Mouse (Mus musculus) myocyte (in vitro differentiated cells): Measurements from ENCODE around the gene 2510039O18Rik. TPM values are rescaled to one million over a fixed set of nuclear protein-coding genes. Genes with fewer than 3 reads are reported as not detected.

Source experiments
- H3K27me3 ChIP-seq: one replicate; pipeline ENCODE4 v1.6.1; 2011; ENCODE audit not compliant: control insufficient read depth, insufficient read depth, insufficient read length
- H3K36me3 ChIP-seq: one replicate; pipeline ENCODE4 v1.6.1; 2011; ENCODE audit not compliant: control insufficient read depth, insufficient read depth
- H3K4me2 ChIP-seq: one replicate; pipeline ENCODE4 v1.6.1; 2011; ENCODE audit warnings: low read depth, control low read depth
- H3K4me3 ChIP-seq: one replicate; pipeline ENCODE4 v1.5.1; 2011; ENCODE audit warnings: mild to moderate bottlenecking, control low read depth, moderate library complexity
- H3K79me2 ChIP-seq: one replicate; pipeline ENCODE4 v1.6.1; 2011; ENCODE audit not compliant: control insufficient read depth, insufficient read depth
- H3ac ChIP-seq: one replicate; pipeline ENCODE4 v1.6.1; 2011; ENCODE audit not compliant: control insufficient read depth, insufficient read length
- CEBPB ChIP-seq: IDR thresholded peaks from 2 replicates; pipeline ENCODE4 v1.6.1; 2011; ENCODE audit warnings: mild to moderate bottlenecking, moderate library complexity; ENCODE audit not compliant: poor library complexity, insufficient read depth, severe bottlenecking
- E2F4 ChIP-seq: IDR thresholded peaks from one replicate; pipeline ENCODE4 v1.6.1; 2011; ENCODE audit warnings: mild to moderate bottlenecking, control low read depth, moderate library complexity; ENCODE audit not compliant: insufficient read depth
- MAX ChIP-seq: IDR thresholded peaks from one replicate; pipeline ENCODE4 v1.6.1; 2011; ENCODE audit warnings: low read depth, mild to moderate bottlenecking, control low read depth
- MYOD1 ChIP-seq, 3 experiments: IDR thresholded peaks; one replicate each; pipeline ENCODE4 v1.6.1; 2011; ENCODE audit warnings: control low read depth in 2 of 3, low read depth in 2 of 3, mild to moderate bottlenecking in 2 of 3, moderate library complexity in 1 of 3; ENCODE audit not compliant: insufficient read length in 2 of 3, control insufficient read depth in 1 of 3
- MYOG ChIP-seq, 3 experiments: IDR thresholded peaks; one replicate each; pipeline ENCODE4 v1.6.1; 2011; ENCODE audit warnings: control low read depth in 2 of 3, low read depth in 2 of 3, mild to moderate bottlenecking in 2 of 3; ENCODE audit not compliant: insufficient read length in 2 of 3, control insufficient read depth in 1 of 3, insufficient read depth in 1 of 3
- POLR2A ChIP-seq: IDR thresholded peaks from one replicate; pipeline ENCODE4 v1.6.1; 2011; ENCODE audit warnings: low read depth, mild to moderate bottlenecking, control low read depth, moderate library complexity; ENCODE audit not compliant: insufficient read length
- POLR2AphosphoS2 ChIP-seq: IDR thresholded peaks from one replicate; pipeline ENCODE4 v1.6.1; 2011; ENCODE audit warnings: low read depth, control low read depth; ENCODE audit not compliant: insufficient read length
- REST ChIP-seq: IDR thresholded peaks from one replicate; pipeline ENCODE4 v1.6.1; 2011; ENCODE audit warnings: mild to moderate bottlenecking, control low read depth, moderate library complexity; ENCODE audit not compliant: insufficient read depth, insufficient read length
- SRF ChIP-seq: IDR thresholded peaks from one replicate; pipeline ENCODE4 v1.6.1; 2011; ENCODE audit warnings: low read depth; ENCODE audit not compliant: control insufficient read depth, insufficient read length
- TCF12 ChIP-seq: IDR thresholded peaks from one replicate; pipeline ENCODE4 v1.6.1; 2011; ENCODE audit warnings: mild to moderate bottlenecking, control low read depth; ENCODE audit not compliant: poor library complexity, insufficient read depth, severe bottlenecking
- TCF3 ChIP-seq: IDR thresholded peaks from one replicate; pipeline ENCODE4 v1.6.1; 2011; ENCODE audit warnings: low read depth, control low read depth; ENCODE audit not compliant: insufficient read length
- USF1 ChIP-seq: IDR thresholded peaks from one replicate; pipeline ENCODE4 v1.6.1; 2011; ENCODE audit warnings: low read depth, mild to moderate bottlenecking, control low read depth, moderate library complexity
- polyA plus RNA-seq: library from polyadenylated mRNA; unstranded; fragments of >200 nt; fragmentation: generic; extraction: Trizol; gene quantifications from one replicate; pipeline ENCODE4 v1.2.1, GENCODE M21; 2012; ENCODE audit warnings: missing spikeins

Gene 2510039O18Rik
- polyA plus RNA-seq, 1 experiment, result 49.9 TPM

GRCm38 (mm10) chr4:147947511-147947910 is 6.8 kb downstream of the 2510039O18Rik start:
- TF ChIP-seq USF1, result no peak
- no peak for TF ChIP-seq SRF
- no peak for TF ChIP-seq MAX
- TF ChIP-seq MYOG (IDR thresholded peaks at IDR 0.05; ENCODE audit: control insufficient read depth in 1 of 3, insufficient read depth in 1 of 3, insufficient read length in 2 of 3, low read depth in 2 of 3), result no peak
- no peak for TF ChIP-seq REST
- TF ChIP-seq CEBPB, result no peak
- no peak for TF ChIP-seq TCF12
- TF ChIP-seq POLR2A, result no peak
- no peak for TF ChIP-seq POLR2AphosphoS2
- Histone ChIP-seq H3ac (no peak overlapping the region), H3K4me3 (no peak overlapping the region), H3K36me3 (peaks cover 6% of the 10 kb centered on the region), H3K4me2 (no peak overlapping the region), H3K79me2 (peaks cover 10% of the 10 kb centered on the region), H3K27me3 (no peaks in the 10 kb centered on the region)

- no peaks in the 10 kb centered on the region for H3K27me3 ChIP-seq
- H3ac ChIP-seq, result no peak overlapping the region
- H3K36me3 ChIP-seq, result no peaks in the 10 kb centered on the region
- H3K4me2 ChIP-seq, result no peak overlapping the region
- TF ChIP-seq SRF (no peak), MYOD1 (IDR thresholded peaks at IDR 0.05; ENCODE audit: control insufficient read depth in 1 of 3, insufficient read length in 2 of 3, low read depth in 2 of 3) (no peak), POLR2A (no peak), USF1 (no peak), TCF3 (no peak)
- H3K79me2 ChIP-seq, result no peaks in the 10 kb centered on the region
- no peak overlapping the region for H3K4me3 ChIP-seq
Observed at GRCm38 (mm10) chr4:147953590-147953989, 12.9 kb downstream of the 2510039O18Rik start.

GRCm38 (mm10) chr4:147957141-147957540 is 16.4 kb downstream of the 2510039O18Rik start:
- Histone ChIP-seq H3K79me2 (no peaks in the 10 kb centered on the region), H3K27me3 (no peaks in the 10 kb centered on the region), H3K36me3 (no peaks in the 10 kb centered on the region), H3ac (no peak overlapping the region), H3K4me3 (no peak overlapping the region), H3K4me2 (no peak overlapping the region)
- TF ChIP-seq MAX, result no peak
- no peak for TF ChIP-seq CEBPB
- TF ChIP-seq REST, result peak; percentile 94

- Histone ChIP-seq H3K27me3 (no peaks in the 10 kb centered on the region), H3K4me3 (no peak overlapping the region), H3K79me2 (no peaks in the 10 kb centered on the region), H3K36me3 (no peaks in the 10 kb centered on the region), H3ac (no peak overlapping the region), H3K4me2 (peak overlapping the region; percentile 50)
- TF ChIP-seq TCF12 (no peak), POLR2AphosphoS2 (no peak), REST (no peak), MYOD1 (IDR thresholded peaks at IDR 0.05; ENCODE audit: control insufficient read depth in 1 of 3, insufficient read length in 2 of 3, low read depth in 2 of 3) (no peak), E2F4 (no peak), MYOG (IDR thresholded peaks at IDR 0.05; ENCODE audit: control insufficient read depth in 1 of 3, insufficient read depth in 1 of 3, insufficient read length in 2 of 3, low read depth in 2 of 3) (no peak), CEBPB (no peak), TCF3 (no peak), SRF (no peak), MAX (no peak), POLR2A (no peak), USF1 (no peak)
Observed at GRCm38 (mm10) chr4:147959881-147960831, 19.5 kb downstream of the 2510039O18Rik start.

- no peak overlapping the region for H3K4me3 ChIP-seq
- H3ac ChIP-seq, result no peak overlapping the region
- no peaks in the 10 kb centered on the region for H3K36me3 ChIP-seq
- H3K79me2 ChIP-seq, result no peaks in the 10 kb centered on the region
- H3K4me2 ChIP-seq, result peak overlapping the region; percentile 55
- peak; percentile 54 for TF ChIP-seq POLR2A
- no peak for TF ChIP-seq TCF3
- peak; percentile 46 for TF ChIP-seq USF1
- TF ChIP-seq E2F4, result no peak
- peaks cover 5% of the 10 kb centered on the region for H3K27me3 ChIP-seq
Observed at GRCm38 (mm10) chr4:147962781-147963180, 22.1 kb downstream of the 2510039O18Rik start.
